Mouse (Mus musculus): ENCODE measurements around the gene Tnfaip8l1. TPM values are rescaled to one million over a fixed set of nuclear protein-coding genes. Genes with fewer than 3 reads are reported as not detected.

The Tnfaip8l1 gene
- polyA plus RNA-seq, 1 experiment = 21.6 TPM

GRCm38 (mm10) chr17:56153643-56154042 lies 8.6 kb upstream of the Tnfaip8l1 start:
- no peak for DNase-seq
- TF ChIP-seq CTCF (IDR thresholded peaks at IDR 0.05; ENCODE audit: borderline replicate concordance, control insufficient read depth, extremely low read depth, insufficient read depth, low read length, poor library complexity) = no peak
- no peak for TF ChIP-seq POLR2A (IDR thresholded peaks at IDR 0.05; ENCODE audit: control insufficient read depth, extremely low read depth, insufficient read depth, low read length, poor library complexity)
- peaks cover 8% of the 10 kb centered on the region for H3K4me1 ChIP-seq (replicated peaks; ENCODE audit: control insufficient read depth, insufficient read depth, low read length)
- no peak overlapping the region for H3K4me3 ChIP-seq (ENCODE audit: control insufficient read depth, insufficient read depth, low read length)
- no peaks in the 10 kb centered on the region; the same call in 1 of the 2 replicates for H3K27me3 ChIP-seq (ENCODE audit: control insufficient read depth, insufficient read depth, low read length)
- no peak overlapping the region for H3K27ac ChIP-seq (ENCODE audit: control insufficient read depth, insufficient read depth, low read length)
- 63% methylated on average over 9 of the region's 9 CpGs for WGBS
- H3K36me3 ChIP-seq (ENCODE audit: control insufficient read depth, insufficient read depth, low read length) = no peaks in the 10 kb centered on the region

GRCm38 (mm10) chr17:56159729-56160128 lies 2.5 kb upstream of the Tnfaip8l1 start:
- DNase-seq = peak; percentile 39
- Histone ChIP-seq H3K36me3 (ENCODE audit: control insufficient read depth, insufficient read depth, low read length) (no peaks in the 10 kb centered on the region), H3K4me1 (replicated peaks; ENCODE audit: control insufficient read depth, insufficient read depth, low read length) (peaks cover 24% of the 10 kb centered on the region), H3K27ac (ENCODE audit: control insufficient read depth, insufficient read depth, low read length) (no peak overlapping the region), H3K27me3 (ENCODE audit: control insufficient read depth, insufficient read depth, low read length) (no peaks in the 10 kb centered on the region; the same call in 1 of the 2 replicates), H3K4me3 (ENCODE audit: control insufficient read depth, insufficient read depth, low read length) (no peak overlapping the region)
- no peak for TF ChIP-seq POLR2A (IDR thresholded peaks at IDR 0.05; ENCODE audit: control insufficient read depth, extremely low read depth, insufficient read depth, low read length, poor library complexity)
- TF ChIP-seq CTCF (IDR thresholded peaks at IDR 0.05; ENCODE audit: borderline replicate concordance, control insufficient read depth, extremely low read depth, insufficient read depth, low read length, poor library complexity) = peak; percentile 92
- 4% methylated on average over 9 of the region's 9 CpGs for WGBS

GRCm38 (mm10) chr17:56163523-56164102 lies 1.3 kb downstream of the Tnfaip8l1 start:
- no peak for TF ChIP-seq CTCF (IDR thresholded peaks at IDR 0.05; ENCODE audit: borderline replicate concordance, control insufficient read depth, extremely low read depth, insufficient read depth, low read length, poor library complexity)
- TF ChIP-seq POLR2A (IDR thresholded peaks at IDR 0.05; ENCODE audit: control insufficient read depth, extremely low read depth, insufficient read depth, low read length, poor library complexity) = no peak
- 24% methylated on average over 6 of the region's 6 CpGs for WGBS
- Histone ChIP-seq H3K4me3 (ENCODE audit: control insufficient read depth, insufficient read depth, low read length) (peak overlapping the region; percentile 22; the same call in 1 of the 2 replicates), H3K4me1 (replicated peaks; ENCODE audit: control insufficient read depth, insufficient read depth, low read length) (peaks cover 24% of the 10 kb centered on the region), H3K36me3 (ENCODE audit: control insufficient read depth, insufficient read depth, low read length) (no peaks in the 10 kb centered on the region), H3K27me3 (ENCODE audit: control insufficient read depth, insufficient read depth, low read length) (no peaks in the 10 kb centered on the region), H3K27ac (ENCODE audit: control insufficient read depth, insufficient read depth, low read length) (peak overlapping the region; percentile 60)
- peak; percentile 72 for DNase-seq

- Histone ChIP-seq H3K4me3 (ENCODE audit: control insufficient read depth, insufficient read depth, low read length) (no peak overlapping the region), H3K27me3 (ENCODE audit: control insufficient read depth, insufficient read depth, low read length) (no peaks in the 10 kb centered on the region), H3K4me1 (replicated peaks; ENCODE audit: control insufficient read depth, insufficient read depth, low read length) (peaks cover 24% of the 10 kb centered on the region), H3K27ac (ENCODE audit: control insufficient read depth, insufficient read depth, low read length) (no peak overlapping the region), H3K36me3 (ENCODE audit: control insufficient read depth, insufficient read depth, low read length) (no peaks in the 10 kb centered on the region)
- 69% methylated on average over 3 of the region's 3 CpGs for WGBS
- TF ChIP-seq CTCF (IDR thresholded peaks at IDR 0.05; ENCODE audit: borderline replicate concordance, control insufficient read depth, extremely low read depth, insufficient read depth, low read length, poor library complexity) (no peak), POLR2A (IDR thresholded peaks at IDR 0.05; ENCODE audit: control insufficient read depth, extremely low read depth, insufficient read depth, low read length, poor library complexity) (no peak)
- no peak for DNase-seq
Measured at GRCm38 (mm10) chr17:56164510-56164909, 2.2 kb downstream of the Tnfaip8l1 start.

- peaks cover 29% of the 10 kb centered on the region for H3K4me1 ChIP-seq (replicated peaks; ENCODE audit: control insufficient read depth, insufficient read depth, low read length)
- no peaks in the 10 kb centered on the region for H3K27me3 ChIP-seq (ENCODE audit: control insufficient read depth, insufficient read depth, low read length)
- no peak for DNase-seq
- WGBS = 96% methylated on average over 11 of the region's 11 CpGs
- H3K27ac ChIP-seq (ENCODE audit: control insufficient read depth, insufficient read depth, low read length) = no peak overlapping the region
- no peaks in the 10 kb centered on the region for H3K36me3 ChIP-seq (ENCODE audit: control insufficient read depth, insufficient read depth, low read length)
- TF ChIP-seq POLR2A (IDR thresholded peaks at IDR 0.05; ENCODE audit: control insufficient read depth, extremely low read depth, insufficient read depth, low read length, poor library complexity) (no peak), CTCF (IDR thresholded peaks at IDR 0.05; ENCODE audit: borderline replicate concordance, control insufficient read depth, extremely low read depth, insufficient read depth, low read length, poor library complexity) (no peak)
- no peak overlapping the region for H3K4me3 ChIP-seq (ENCODE audit: control insufficient read depth, insufficient read depth, low read length)
Measured at GRCm38 (mm10) chr17:56165671-56166070, 3.4 kb downstream of the Tnfaip8l1 start.

GRCm38 (mm10) chr17:56169830-56170229 lies 7.6 kb downstream of the Tnfaip8l1 start:
- Histone ChIP-seq H3K36me3 (ENCODE audit: control insufficient read depth, insufficient read depth, low read length) (peaks cover 4% of the 10 kb centered on the region; the same call in 1 of the 2 replicates), H3K4me3 (ENCODE audit: control insufficient read depth, insufficient read depth, low read length) (no peak overlapping the region), H3K27me3 (ENCODE audit: control insufficient read depth, insufficient read depth, low read length) (no peaks in the 10 kb centered on the region), H3K27ac (ENCODE audit: control insufficient read depth, insufficient read depth, low read length) (no peak overlapping the region), H3K4me1 (replicated peaks; ENCODE audit: control insufficient read depth, insufficient read depth, low read length) (peaks cover 5% of the 10 kb centered on the region)
- DNase-seq = no peak
- TF ChIP-seq CTCF (IDR thresholded peaks at IDR 0.05; ENCODE audit: borderline replicate concordance, control insufficient read depth, extremely low read depth, insufficient read depth, low read length, poor library complexity) (no peak), POLR2A (IDR thresholded peaks at IDR 0.05; ENCODE audit: control insufficient read depth, extremely low read depth, insufficient read depth, low read length, poor library complexity) (no peak)
- WGBS = 73% methylated on average over 6 of the region's 6 CpGs

Measured in thymus, adult 2 months (tissue).